Mouse (Mus musculus): ENCODE results near the gene Egr2. TPM values are rescaled to one million over a fixed set of nuclear protein-coding genes. Genes with fewer than 3 reads are reported as not detected.

Gene Egr2
- polyA plus RNA-seq (2015; fragmentation: Nextera tagmentation; extraction: Ambion mirVana), result 0.32 and 0.34 TPM in 2 replicates

GRCm38 (mm10) chr10:67535256-67535655 is at the start of gene Egr2:
TSS of gene Egr2 (plus strand) at chr10:67535475.
- Histone ChIP-seq H3K4me1 (ENCODE audit: control insufficient read depth, insufficient read depth, low read length) (peaks cover 26% of the 10 kb centered on the region), H3K4me3 (replicated peaks; ENCODE audit: low read length) (peak within 1 kb of the TSS; percentile 59), H3K27ac (ENCODE audit: low read length) (no peak within 1 kb of the TSS), H3K27me3 (ENCODE audit: control insufficient read depth, insufficient read depth, low read length) (peaks cover 61% of the 10 kb centered on the region), H3K36me3 (ENCODE audit: control insufficient read depth, insufficient read depth, low read length) (no peaks in the 10 kb centered on the region), H3K9ac (ENCODE audit: low read length) (peak within 1 kb of the TSS; percentile 65), H3K9me3 (replicated peaks; ENCODE audit: control insufficient read depth, low read length) (no peaks in the 10 kb centered on the region), H3K4me2 (ENCODE audit: low read depth, low read length) (peak within 1 kb of the TSS; percentile 99)
- ATAC-seq (ENCODE audit: insufficient read depth, low FRiP score), result no peak
- under 1% methylated on average over 37 of the region's 37 CpGs for WGBS

GRCm38 (mm10) chr10:67487496-67487895 is 47.8 kb upstream of the Egr2 start:
- Histone ChIP-seq H3K27me3 (ENCODE audit: control insufficient read depth, insufficient read depth, low read length) (no peaks in the 10 kb centered on the region), H3K9ac (ENCODE audit: low read length) (no peak overlapping the region), H3K36me3 (ENCODE audit: control insufficient read depth, insufficient read depth, low read length) (no peaks in the 10 kb centered on the region), H3K27ac (ENCODE audit: low read length) (no peak overlapping the region), H3K4me3 (replicated peaks; ENCODE audit: low read length) (no peak overlapping the region), H3K4me2 (ENCODE audit: low read depth, low read length) (no peak overlapping the region), H3K4me1 (ENCODE audit: control insufficient read depth, insufficient read depth, low read length) (no peaks in the 10 kb centered on the region), H3K9me3 (replicated peaks; ENCODE audit: control insufficient read depth, low read length) (0 out of 2 replicates have a peak, but pooled peaks cover 9% of the 10 kb centered on the region)
- no peak for ATAC-seq (ENCODE audit: insufficient read depth, low FRiP score)
- WGBS, result 88% methylated on average over 7 of the region's 7 CpGs

GRCm38 (mm10) chr10:67489836-67490235 is 45.4 kb upstream of the Egr2 start:
- H3K27me3 ChIP-seq (ENCODE audit: control insufficient read depth, insufficient read depth, low read length), result no peaks in the 10 kb centered on the region
- 75% methylated on average over 6 of the region's 6 CpGs for WGBS
- no peak overlapping the region for H3K4me2 ChIP-seq (ENCODE audit: low read depth, low read length)
- no peak for ATAC-seq (ENCODE audit: insufficient read depth, low FRiP score)
- H3K9ac ChIP-seq (ENCODE audit: low read length), result no peak overlapping the region
- no peaks in the 10 kb centered on the region for H3K36me3 ChIP-seq (ENCODE audit: control insufficient read depth, insufficient read depth, low read length)
- H3K27ac ChIP-seq (ENCODE audit: low read length), result no peak overlapping the region
- no peak overlapping the region for H3K4me3 ChIP-seq (replicated peaks; ENCODE audit: low read length)
- no peaks in the 10 kb centered on the region for H3K4me1 ChIP-seq (ENCODE audit: control insufficient read depth, insufficient read depth, low read length)
- H3K9me3 ChIP-seq (replicated peaks; ENCODE audit: control insufficient read depth, low read length), result 0 out of 2 replicates have a peak, but pooled peaks cover 6% of the 10 kb centered on the region

- Histone ChIP-seq H3K4me1 (ENCODE audit: control insufficient read depth, insufficient read depth, low read length) (no peaks in the 10 kb centered on the region), H3K9me3 (replicated peaks; ENCODE audit: control insufficient read depth, low read length) (no peaks in the 10 kb centered on the region), H3K4me3 (replicated peaks; ENCODE audit: low read length) (no peak overlapping the region), H3K27me3 (ENCODE audit: control insufficient read depth, insufficient read depth, low read length) (no peaks in the 10 kb centered on the region), H3K36me3 (ENCODE audit: control insufficient read depth, insufficient read depth, low read length) (no peaks in the 10 kb centered on the region), H3K9ac (ENCODE audit: low read length) (no peak overlapping the region), H3K4me2 (ENCODE audit: low read depth, low read length) (no peak overlapping the region), H3K27ac (ENCODE audit: low read length) (no peak overlapping the region)
- no peak for ATAC-seq (ENCODE audit: insufficient read depth, low FRiP score)
- 70% methylated on average over 5 of the region's 5 CpGs for WGBS
These were observed 44.6 kb upstream of the Egr2 start for GRCm38 (mm10) chr10:67490632-67491031.

- no peak for ATAC-seq (ENCODE audit: insufficient read depth, low FRiP score)
- H3K9me3 ChIP-seq (replicated peaks; ENCODE audit: control insufficient read depth, low read length), result no peaks in the 10 kb centered on the region
- H3K27ac ChIP-seq (ENCODE audit: low read length), result no peak overlapping the region
- no peaks in the 10 kb centered on the region for H3K36me3 ChIP-seq (ENCODE audit: control insufficient read depth, insufficient read depth, low read length)
- H3K9ac ChIP-seq (ENCODE audit: low read length), result no peak overlapping the region
- H3K4me2 ChIP-seq (ENCODE audit: low read depth, low read length), result no peak overlapping the region
- no peak overlapping the region for H3K4me3 ChIP-seq (replicated peaks; ENCODE audit: low read length)
- no peaks in the 10 kb centered on the region for H3K4me1 ChIP-seq (ENCODE audit: control insufficient read depth, insufficient read depth, low read length)
- 72% methylated on average over 11 of the region's 11 CpGs for WGBS
- H3K27me3 ChIP-seq (ENCODE audit: control insufficient read depth, insufficient read depth, low read length), result no peaks in the 10 kb centered on the region
These were observed 43.1 kb upstream of the Egr2 start for GRCm38 (mm10) chr10:67492161-67492571.

- WGBS, result 83% methylated on average over 8 of the region's 8 CpGs
These were observed 41.7 kb upstream of the Egr2 start for GRCm38 (mm10) chr10:67493556-67493955.

GRCm38 (mm10) chr10:67497144-67497892 is 38.0 kb upstream of the Egr2 start:
- no peak for ATAC-seq (ENCODE audit: insufficient read depth, low FRiP score)
- 87% methylated on average over 15 of the region's 15 CpGs for WGBS
- no peaks in the 10 kb centered on the region for H3K9me3 ChIP-seq (replicated peaks; ENCODE audit: control insufficient read depth, low read length)

More at GRCm38 (mm10) chr10:67493556-67493955, 41.7 kb upstream of the Egr2 start:
- H3K4me3 ChIP-seq (replicated peaks; ENCODE audit: low read length), result no peak overlapping the region
- H3K27me3 ChIP-seq (ENCODE audit: control insufficient read depth, insufficient read depth, low read length), result no peaks in the 10 kb centered on the region
- H3K9me3 ChIP-seq (replicated peaks; ENCODE audit: control insufficient read depth, low read length), result no peaks in the 10 kb centered on the region
- H3K4me1 ChIP-seq (ENCODE audit: control insufficient read depth, insufficient read depth, low read length), result no peaks in the 10 kb centered on the region
- H3K27ac ChIP-seq (ENCODE audit: low read length), result no peak overlapping the region
- no peaks in the 10 kb centered on the region for H3K36me3 ChIP-seq (ENCODE audit: control insufficient read depth, insufficient read depth, low read length)
- no peak overlapping the region for H3K4me2 ChIP-seq (ENCODE audit: low read depth, low read length)
- no peak overlapping the region for H3K9ac ChIP-seq (ENCODE audit: low read length)
- ATAC-seq (ENCODE audit: insufficient read depth, low FRiP score), result no peak

GRCm38 (mm10) chr10:67497951-67498350 is 37.3 kb upstream of the Egr2 start:
- Histone ChIP-seq H3K27me3 (ENCODE audit: control insufficient read depth, insufficient read depth, low read length) (no peaks in the 10 kb centered on the region), H3K27ac (ENCODE audit: low read length) (no peak overlapping the region), H3K9ac (ENCODE audit: low read length) (no peak overlapping the region), H3K4me2 (ENCODE audit: low read depth, low read length) (no peak overlapping the region), H3K4me3 (replicated peaks; ENCODE audit: low read length) (no peak overlapping the region), H3K36me3 (ENCODE audit: control insufficient read depth, insufficient read depth, low read length) (no peaks in the 10 kb centered on the region), H3K9me3 (replicated peaks; ENCODE audit: control insufficient read depth, low read length) (no peaks in the 10 kb centered on the region), H3K4me1 (ENCODE audit: control insufficient read depth, insufficient read depth, low read length) (no peaks in the 10 kb centered on the region)
- 90% methylated on average over 9 of the region's 9 CpGs for WGBS
- ATAC-seq (ENCODE audit: insufficient read depth, low FRiP score), result no peak

More at GRCm38 (mm10) chr10:67497144-67497892, 38.0 kb upstream of the Egr2 start:
- Histone ChIP-seq H3K27me3 (ENCODE audit: control insufficient read depth, insufficient read depth, low read length) (no peaks in the 10 kb centered on the region), H3K27ac (ENCODE audit: low read length) (no peak overlapping the region), H3K9ac (ENCODE audit: low read length) (no peak overlapping the region), H3K4me2 (ENCODE audit: low read depth, low read length) (no peak overlapping the region), H3K36me3 (ENCODE audit: control insufficient read depth, insufficient read depth, low read length) (no peaks in the 10 kb centered on the region), H3K4me3 (replicated peaks; ENCODE audit: low read length) (no peak overlapping the region), H3K4me1 (ENCODE audit: control insufficient read depth, insufficient read depth, low read length) (no peaks in the 10 kb centered on the region)

GRCm38 (mm10) chr10:67503320-67503995 is 31.8 kb upstream of the Egr2 start:
- 54% methylated on average over 15 of the region's 15 CpGs for WGBS
- Histone ChIP-seq H3K4me1 (ENCODE audit: control insufficient read depth, insufficient read depth, low read length) (no peaks in the 10 kb centered on the region), H3K27me3 (ENCODE audit: control insufficient read depth, insufficient read depth, low read length) (no peaks in the 10 kb centered on the region), H3K9me3 (replicated peaks; ENCODE audit: control insufficient read depth, low read length) (no peaks in the 10 kb centered on the region), H3K9ac (ENCODE audit: low read length) (no peak overlapping the region), H3K4me2 (ENCODE audit: low read depth, low read length) (0 out of 2 replicates have a peak overlapping the region, but pooled peaks have one; percentile 2), H3K27ac (ENCODE audit: low read length) (no peak overlapping the region), H3K4me3 (replicated peaks; ENCODE audit: low read length) (no peak overlapping the region), H3K36me3 (ENCODE audit: control insufficient read depth, insufficient read depth, low read length) (no peaks in the 10 kb centered on the region)
- no peak for ATAC-seq (ENCODE audit: insufficient read depth, low FRiP score)
